Mouse (Mus musculus): ENCODE measurements around the gene Otx2. TPM values are rescaled to one million over a fixed set of nuclear protein-coding genes. Genes with fewer than 3 reads are reported as not detected.

Gene Otx2
- polyA plus RNA-seq (2015; fragmentation: Nextera tagmentation; extraction: Ambion mirVana), result not detected in 2 replicates

GRCm38 (mm10) chr14:48673541-48673940 lies at the start of gene Otx2:
Gene Otx2, minus strand, starts transcription at chr14:48673819.
- Histone ChIP-seq H3K4me1 (peaks cover 10% of the 10 kb centered on the region; the same call in 1 of the 2 replicates), H3K36me3 (no peaks in the 10 kb centered on the region), H3K27ac (no peak within 1 kb of the TSS), H3K9me3 (replicated peaks) (no peaks in the 10 kb centered on the region), H3K4me2 (no peak within 1 kb of the TSS), H3K9ac (no peak within 1 kb of the TSS), H3K4me3 (replicated peaks) (no peak within 1 kb of the TSS), H3K27me3 (peaks cover 98% of the 10 kb centered on the region)
- ATAC-seq (replicated peaks; ENCODE audit: low FRiP score), result peak; percentile 52; the same call in 1 of the 2 replicates
- 0% methylated on average over 27 of the region's 27 CpGs for WGBS

- Histone ChIP-seq H3K4me3 (replicated peaks) (no peak overlapping the region), H3K9me3 (replicated peaks) (no peaks in the 10 kb centered on the region), H3K4me2 (no peak overlapping the region), H3K27me3 (no peaks in the 10 kb centered on the region), H3K27ac (no peak overlapping the region), H3K9ac (no peak overlapping the region), H3K36me3 (no peaks in the 10 kb centered on the region), H3K4me1 (no peaks in the 10 kb centered on the region)
- WGBS, result 38% methylated on average over 4 of the region's 4 CpGs
- ATAC-seq (replicated peaks; ENCODE audit: low FRiP score), result no peak
Measured at GRCm38 (mm10) chr14:48722763-48723162, 49.1 kb upstream of the Otx2 start.

- Histone ChIP-seq H3K27ac (no peak overlapping the region), H3K36me3 (no peaks in the 10 kb centered on the region), H3K4me1 (no peaks in the 10 kb centered on the region), H3K27me3 (no peaks in the 10 kb centered on the region), H3K4me3 (replicated peaks) (no peak overlapping the region), H3K4me2 (no peak overlapping the region), H3K9ac (no peak overlapping the region), H3K9me3 (replicated peaks) (no peaks in the 10 kb centered on the region)
- WGBS, result 71% methylated on average over 3 of the region's 3 CpGs
- no peak for ATAC-seq (replicated peaks; ENCODE audit: low FRiP score)
Measured at GRCm38 (mm10) chr14:48719296-48719695, 45.7 kb upstream of the Otx2 start.

GRCm38 (mm10) chr14:48717632-48718279 lies 44.1 kb upstream of the Otx2 start:
- H3K27ac ChIP-seq, result no peak overlapping the region
- H3K36me3 ChIP-seq, result no peaks in the 10 kb centered on the region
- H3K4me1 ChIP-seq, result no peaks in the 10 kb centered on the region
- H3K4me3 ChIP-seq (replicated peaks), result no peak overlapping the region
- ATAC-seq (replicated peaks; ENCODE audit: low FRiP score), result no peak
- H3K4me2 ChIP-seq, result no peak overlapping the region
- WGBS, result 71% methylated on average over 8 of the region's 8 CpGs
- H3K9ac ChIP-seq, result no peak overlapping the region
- no peaks in the 10 kb centered on the region for H3K9me3 ChIP-seq (replicated peaks)
- H3K27me3 ChIP-seq, result 0 out of 2 replicates have a peak, but pooled peaks cover under 1% of the 10 kb centered on the region

GRCm38 (mm10) chr14:48716456-48716855 lies 42.8 kb upstream of the Otx2 start:
- no peak overlapping the region for H3K27ac ChIP-seq
- whole genome bisulfite sequencing, result 87% methylated on average over 4 of the region's 4 CpGs
- H3K36me3 ChIP-seq, result no peaks in the 10 kb centered on the region
- H3K4me1 ChIP-seq, result no peaks in the 10 kb centered on the region
- H3K27me3 ChIP-seq, result peaks cover 11% of the 10 kb centered on the region
- no peak overlapping the region for H3K9ac ChIP-seq
- no peak for ATAC-seq (replicated peaks; ENCODE audit: low FRiP score)
- no peak overlapping the region for H3K4me2 ChIP-seq
- H3K9me3 ChIP-seq (replicated peaks), result no peaks in the 10 kb centered on the region
- no peak overlapping the region for H3K4me3 ChIP-seq (replicated peaks)

GRCm38 (mm10) chr14:48710871-48711370 lies 37.3 kb upstream of the Otx2 start:
- Histone ChIP-seq H3K9me3 (replicated peaks) (no peaks in the 10 kb centered on the region), H3K36me3 (no peaks in the 10 kb centered on the region), H3K27ac (no peak overlapping the region), H3K4me2 (no peak overlapping the region), H3K4me3 (replicated peaks) (no peak overlapping the region), H3K4me1 (peaks cover 3% of the 10 kb centered on the region; the same call in 1 of the 2 replicates), H3K27me3 (peaks cover 62% of the 10 kb centered on the region), H3K9ac (no peak overlapping the region)
- 79% methylated on average over 13 of the region's 13 CpGs for WGBS
- ATAC-seq (replicated peaks; ENCODE audit: low FRiP score), result no peak

GRCm38 (mm10) chr14:48710062-48710870 lies 36.6 kb upstream of the Otx2 start:
- Histone ChIP-seq H3K36me3 (no peaks in the 10 kb centered on the region), H3K9ac (no peak overlapping the region), H3K4me1 (peaks cover 3% of the 10 kb centered on the region; the same call in 1 of the 2 replicates), H3K27me3 (peaks cover 69% of the 10 kb centered on the region), H3K27ac (no peak overlapping the region), H3K9me3 (replicated peaks) (no peaks in the 10 kb centered on the region), H3K4me2 (peak overlapping the region; percentile 48; the same call in 1 of the 2 replicates), H3K4me3 (replicated peaks) (no peak overlapping the region)
- 46% methylated on average over 11 of the region's 11 CpGs for WGBS
- no peak for ATAC-seq (replicated peaks; ENCODE audit: low FRiP score)

- Histone ChIP-seq H3K4me2 (peak overlapping the region; percentile 48), H3K9ac (no peak overlapping the region), H3K36me3 (no peaks in the 10 kb centered on the region), H3K4me3 (replicated peaks) (peak overlapping the region; percentile 24), H3K9me3 (replicated peaks) (no peaks in the 10 kb centered on the region), H3K27ac (no peak overlapping the region), H3K4me1 (peaks cover 3% of the 10 kb centered on the region; the same call in 1 of the 2 replicates), H3K27me3 (peaks cover 76% of the 10 kb centered on the region)
- 3% methylated on average over 20 of the region's 20 CpGs for WGBS
- peak; percentile 74; the same call in 1 of the 2 replicates for ATAC-seq (replicated peaks; ENCODE audit: low FRiP score)
Measured at GRCm38 (mm10) chr14:48709371-48710061, 35.9 kb upstream of the Otx2 start.

GRCm38 (mm10) chr14:48707844-48708383 lies 34.3 kb upstream of the Otx2 start:
- Histone ChIP-seq H3K27me3 (peaks cover 90% of the 10 kb centered on the region), H3K4me1 (peaks cover 3% of the 10 kb centered on the region; the same call in 1 of the 2 replicates), H3K9me3 (replicated peaks) (no peaks in the 10 kb centered on the region), H3K36me3 (no peaks in the 10 kb centered on the region), H3K9ac (no peak overlapping the region), H3K27ac (no peak overlapping the region), H3K4me3 (replicated peaks) (no peak overlapping the region), H3K4me2 (no peak overlapping the region)
- 5% methylated on average over 6 of the region's 6 CpGs for WGBS
- no peak for ATAC-seq (replicated peaks; ENCODE audit: low FRiP score)

- no peak for ATAC-seq (replicated peaks; ENCODE audit: low FRiP score)
- Histone ChIP-seq H3K27me3 (peaks cover 88% of the 10 kb centered on the region), H3K4me3 (replicated peaks) (no peak overlapping the region), H3K36me3 (no peaks in the 10 kb centered on the region), H3K9ac (no peak overlapping the region), H3K27ac (no peak overlapping the region), H3K4me1 (peaks cover 3% of the 10 kb centered on the region; the same call in 1 of the 2 replicates), H3K9me3 (replicated peaks) (no peaks in the 10 kb centered on the region), H3K4me2 (no peak overlapping the region)
- 54% methylated on average over 5 of the region's 5 CpGs for WGBS
Measured at GRCm38 (mm10) chr14:48707391-48707790, 33.8 kb upstream of the Otx2 start.

GRCm38 (mm10) chr14:48700790-48701370 lies 27.3 kb upstream of the Otx2 start:
- no peak overlapping the region for H3K4me3 ChIP-seq (replicated peaks)
- WGBS, result 27% methylated on average over 8 of the region's 8 CpGs
- ATAC-seq (replicated peaks; ENCODE audit: low FRiP score), result no peak

More at GRCm38 (mm10) chr14:48700790-48701370, 27.3 kb upstream of the Otx2 start:
- no peaks in the 10 kb centered on the region for H3K36me3 ChIP-seq
- H3K4me2 ChIP-seq, result no peak overlapping the region
- H3K4me1 ChIP-seq, result no peaks in the 10 kb centered on the region
- H3K9me3 ChIP-seq (replicated peaks), result no peaks in the 10 kb centered on the region
- peaks cover 52% of the 10 kb centered on the region for H3K27me3 ChIP-seq
- H3K9ac ChIP-seq, result no peak overlapping the region
- H3K27ac ChIP-seq, result no peak overlapping the region

Data from kidney, embryonic 15.5 days (tissue).